Mouse (Mus musculus) WW6 (cell line): ENCODE data around the gene Rc3h1.
"Not testable (repeated sequence)": the region's sequence is repeated elsewhere in the genome, so short reads cannot be mapped to it uniquely, and the experiment has no call there.

Experiments used
- DNase-seq: peaks from one replicate; pipeline ENCODE4 v3.0.0-alpha.2; 2013; ENCODE audit warnings: low read depth, low spot score

Gene Rc3h1

DNA sequence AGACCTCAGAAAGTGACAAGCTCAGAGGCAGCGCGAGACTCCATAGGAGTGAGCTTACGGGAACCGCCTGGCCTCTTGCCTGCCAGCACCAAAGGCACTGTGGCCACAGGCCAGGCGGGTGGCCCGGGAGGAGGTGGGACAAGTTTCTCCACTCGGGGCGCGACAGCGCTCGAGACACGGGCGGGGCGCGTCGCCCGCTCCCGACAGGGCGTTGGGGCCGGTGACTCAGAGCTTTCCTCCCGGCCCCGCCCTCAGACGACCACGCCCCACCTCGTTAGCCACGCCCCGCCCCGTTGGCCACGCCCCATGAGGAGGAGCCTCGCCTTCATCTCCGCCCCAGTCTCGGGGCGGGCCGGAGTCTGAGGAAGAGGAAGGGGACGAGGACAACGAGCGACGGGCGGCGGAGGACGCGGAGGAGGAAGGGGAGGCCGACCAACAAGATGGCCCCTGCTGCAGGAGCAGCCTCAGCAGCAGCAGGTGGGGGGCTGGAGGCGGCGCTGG, at the start of gene Rc3h1:
TSS of gene Rc3h1 (plus strand) at position 362 of the 501 bp plus-strand sequence.
- peak; percentile 75 for DNase-seq

DNA sequence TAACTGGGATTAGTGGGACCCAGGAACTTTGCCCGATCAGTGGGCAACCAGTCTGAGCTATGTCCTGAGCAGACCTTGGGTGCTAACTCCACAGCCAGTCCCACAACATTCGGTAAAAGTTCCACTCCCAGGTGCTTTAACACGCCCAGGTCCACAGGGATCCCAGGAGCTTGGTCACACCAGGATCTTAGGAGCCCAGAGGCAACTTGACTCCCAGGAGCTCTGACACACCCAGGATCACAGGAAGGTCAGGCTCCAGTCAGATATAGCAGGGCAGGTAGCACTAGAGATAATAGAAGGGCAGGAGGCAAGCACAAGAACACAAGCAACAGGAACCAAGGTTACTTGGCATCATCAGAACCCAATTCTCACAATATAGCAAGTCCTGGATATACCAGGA, 48.1 kb upstream of the Rc3h1 start:
- DNase-seq, result no peak

DNA sequence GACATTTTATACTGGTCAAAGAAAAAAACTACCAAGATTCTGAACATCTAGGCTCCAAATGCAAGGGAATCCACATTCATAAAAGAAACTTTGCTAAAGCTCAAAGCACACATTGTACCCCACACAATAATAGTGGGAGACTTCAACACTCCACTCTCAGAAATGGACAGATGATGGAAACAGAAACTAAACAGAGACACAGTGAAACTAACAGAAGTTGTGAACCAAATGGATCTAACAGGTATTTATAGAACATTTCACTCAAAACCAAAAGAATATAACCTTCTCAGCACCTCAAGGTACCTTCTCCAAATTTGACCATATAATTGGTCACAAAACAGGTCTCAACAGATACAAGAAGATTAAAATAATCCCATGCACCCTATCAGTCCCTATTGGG, 46.3 kb upstream of the Rc3h1 start:
- not testable (repeated sequence) for DNase-seq

DNA sequence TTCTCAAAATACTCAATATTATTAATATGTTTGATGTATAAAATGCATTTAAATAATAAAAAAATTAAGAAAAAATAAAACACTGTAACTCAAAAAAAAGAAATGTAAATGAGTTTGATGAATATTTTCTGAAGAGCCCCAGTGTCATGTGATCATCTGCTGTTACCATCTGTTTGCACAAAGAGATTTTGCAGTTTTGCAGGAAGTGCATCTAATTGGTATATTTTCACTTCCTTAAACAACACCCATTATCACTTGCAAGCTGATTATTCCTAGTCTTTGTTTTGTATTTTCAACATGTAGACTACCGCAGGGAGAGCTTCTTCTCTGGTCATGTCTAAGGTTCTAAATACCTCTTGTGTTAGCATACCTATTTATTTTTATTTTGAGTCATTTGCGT, 45.1 kb upstream of the Rc3h1 start:
- DNase-seq, result no peak

DNA sequence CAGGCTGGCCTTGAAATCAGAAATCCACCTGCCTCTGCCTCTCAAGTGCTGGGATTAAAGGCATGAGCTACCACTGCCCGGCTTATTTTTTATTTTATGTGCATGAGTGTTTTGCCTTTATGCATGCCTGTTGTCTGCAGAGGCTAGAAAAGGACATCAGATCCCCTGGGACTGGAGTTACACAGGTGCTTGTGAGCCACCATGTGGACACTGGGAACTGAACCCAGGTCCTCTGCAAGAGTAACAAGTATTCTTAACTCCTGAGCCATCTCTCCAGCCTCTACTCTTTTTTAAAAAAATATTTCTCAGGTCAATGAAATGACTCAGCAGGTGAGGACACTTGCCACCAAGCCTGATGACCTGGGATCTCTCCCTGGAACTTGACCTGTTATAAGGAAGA, 44.6 kb upstream of the Rc3h1 start:
- DNase-seq, result no peak

DNA sequence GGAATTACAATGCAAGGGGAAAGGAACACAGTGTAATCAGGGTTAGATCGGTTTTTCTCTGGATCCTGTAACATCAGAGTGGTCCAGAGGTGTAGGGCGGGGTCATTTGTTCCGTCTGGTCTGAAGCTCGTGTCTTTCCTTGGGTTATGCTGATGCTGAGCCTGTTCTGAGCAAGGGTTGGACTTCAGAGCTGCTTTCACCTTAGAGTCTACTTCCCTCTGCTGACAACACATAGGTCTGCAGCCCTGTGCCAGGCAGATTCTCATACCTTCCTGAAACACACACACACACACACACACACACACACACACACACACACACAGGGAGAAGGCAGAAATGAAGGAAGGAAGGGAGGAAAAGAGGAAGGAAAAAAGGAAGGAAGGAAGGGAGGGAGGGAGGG, 43.2 kb upstream of the Rc3h1 start:
- DNase-seq, result no peak

DNA sequence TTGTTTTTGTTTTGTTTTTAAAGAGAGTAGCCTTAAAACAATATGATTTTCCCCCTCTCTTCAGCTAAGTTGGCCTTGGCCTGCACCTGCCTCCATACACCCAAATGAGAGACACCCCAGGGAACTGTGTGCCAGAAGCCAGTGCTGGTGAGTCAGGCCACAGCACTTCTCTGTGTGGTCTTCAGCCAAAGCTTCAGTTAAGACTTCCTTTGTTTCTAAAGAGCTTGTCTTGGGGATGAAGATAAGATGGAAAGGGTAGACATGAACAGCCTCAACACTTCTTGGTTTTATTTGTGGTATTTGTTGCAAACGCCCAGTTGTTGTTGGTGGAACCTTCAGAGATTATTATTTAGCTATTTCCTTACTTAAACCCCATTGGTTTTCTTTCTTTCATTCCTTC, 31.5 kb upstream of the Rc3h1 start:
- DNase-seq, result no peak

DNA sequence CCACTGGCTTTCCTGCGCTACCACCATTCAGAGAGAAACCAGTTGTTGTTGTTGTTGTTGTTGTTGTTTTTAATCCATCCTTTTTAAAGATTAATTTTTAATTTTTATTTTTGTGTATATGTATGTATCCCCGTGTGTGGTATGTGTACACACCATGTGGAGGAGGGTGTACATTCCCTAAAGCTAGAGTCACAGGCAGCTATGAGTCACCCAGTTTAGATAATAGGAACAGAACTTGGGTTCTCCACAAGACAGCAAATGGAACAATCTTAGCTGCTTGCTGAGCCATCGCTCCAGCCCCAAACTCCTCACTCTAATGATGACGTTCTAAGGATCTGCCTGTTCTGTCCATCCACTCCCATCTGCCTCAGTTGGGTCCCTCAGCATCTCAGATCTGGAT, 29.2 kb upstream of the Rc3h1 start:
- DNase-seq, result no peak

DNA sequence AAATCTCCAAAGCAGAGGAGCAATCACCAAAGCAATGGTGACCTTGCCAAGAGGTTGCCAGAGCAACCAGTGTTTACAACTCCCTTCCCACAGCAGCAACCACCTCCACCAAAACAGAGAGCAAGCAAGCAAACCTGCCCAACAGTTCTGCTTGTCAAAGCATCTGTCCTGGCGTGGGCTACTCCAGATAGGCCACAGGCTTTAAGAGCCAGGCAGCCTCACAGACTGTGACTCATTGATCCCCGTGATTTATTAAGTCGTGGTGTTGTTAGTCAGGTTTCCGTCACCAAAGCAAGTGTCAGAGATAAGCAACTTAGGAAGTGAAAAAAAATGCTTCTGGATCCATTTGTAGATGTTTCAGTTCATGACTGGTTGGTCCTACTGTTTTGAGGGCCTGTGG, 27.7 kb upstream of the Rc3h1 start:
- no peak for DNase-seq

DNA sequence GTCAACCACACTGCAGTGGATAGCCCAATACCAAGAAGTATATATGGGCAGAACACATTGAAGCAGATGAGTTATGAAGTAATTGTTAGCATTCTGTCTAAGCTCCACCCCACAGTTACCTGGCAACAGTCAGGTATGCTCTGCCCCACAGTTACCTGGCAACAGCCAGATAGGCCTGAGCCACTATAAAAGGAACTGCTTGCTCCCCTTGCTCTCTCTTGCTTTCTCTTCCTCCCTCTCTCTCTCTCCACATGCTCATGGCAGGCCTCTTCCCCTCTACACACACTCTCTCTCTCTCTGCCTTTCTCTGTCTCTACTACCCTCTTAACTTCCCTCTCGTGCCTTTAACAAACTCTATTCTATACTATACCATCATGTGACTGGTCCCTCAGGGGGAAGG, 24.8 kb upstream of the Rc3h1 start:
- DNase-seq, result not testable (repeated sequence)

DNA sequence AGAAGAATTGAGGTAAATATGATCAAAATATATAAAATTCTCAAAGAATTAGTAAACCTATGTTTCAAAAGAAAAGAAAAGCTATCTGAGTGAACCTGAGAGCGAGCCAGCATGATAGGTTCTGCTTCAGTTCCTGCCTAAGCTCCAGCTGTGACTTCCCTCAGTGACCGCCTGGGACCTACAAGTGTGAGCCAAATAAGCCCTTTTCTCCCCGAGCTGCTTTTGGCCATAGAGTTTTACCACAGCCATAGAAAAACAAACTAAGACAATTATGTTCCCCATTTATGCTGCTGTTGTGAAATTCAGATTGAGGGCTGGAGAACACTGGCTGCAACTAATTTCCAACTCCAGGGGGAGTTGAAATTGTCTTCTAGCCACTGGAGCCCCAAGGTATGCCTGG, 24.2 kb upstream of the Rc3h1 start:
- DNase-seq, result no peak

DNA sequence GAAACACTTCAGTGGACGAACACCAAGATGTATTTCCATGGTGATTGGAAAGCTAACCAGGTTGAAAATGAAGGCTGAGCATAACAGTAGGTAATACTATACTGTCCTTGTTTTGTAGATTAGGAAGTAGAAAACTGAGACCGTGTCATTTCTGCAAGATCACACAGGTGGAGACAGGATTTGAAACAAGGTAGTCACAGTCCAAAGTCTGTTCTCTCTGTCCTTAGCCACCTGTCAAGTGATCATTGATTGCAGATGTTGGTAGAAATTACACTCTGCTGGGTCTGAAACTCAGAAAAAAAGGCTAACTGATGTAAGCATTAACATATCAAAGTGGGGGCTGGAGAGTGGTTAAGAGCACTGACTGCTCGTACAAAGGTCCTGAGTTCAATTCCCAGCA, 21.9 kb upstream of the Rc3h1 start:
- no peak for DNase-seq

DNA sequence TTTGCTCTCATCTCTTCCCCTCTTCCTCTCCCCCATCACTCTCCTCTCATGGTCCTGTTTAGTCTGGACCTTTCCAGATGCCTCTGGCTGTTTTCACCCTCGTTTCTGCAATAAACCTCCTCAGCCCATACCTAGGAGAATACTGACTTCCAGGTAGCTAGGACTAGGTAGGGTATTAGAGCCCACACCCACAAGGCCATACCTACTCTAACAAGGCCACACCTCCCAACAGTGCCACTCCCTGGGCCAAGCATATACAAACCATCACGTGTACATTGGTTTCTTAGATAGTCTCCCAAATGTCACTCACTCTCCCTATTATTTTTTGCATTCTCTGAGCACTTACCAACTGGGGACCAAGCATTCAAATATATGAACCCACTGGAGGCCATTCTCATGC, 21.2 kb upstream of the Rc3h1 start:
- no peak for DNase-seq

DNA sequence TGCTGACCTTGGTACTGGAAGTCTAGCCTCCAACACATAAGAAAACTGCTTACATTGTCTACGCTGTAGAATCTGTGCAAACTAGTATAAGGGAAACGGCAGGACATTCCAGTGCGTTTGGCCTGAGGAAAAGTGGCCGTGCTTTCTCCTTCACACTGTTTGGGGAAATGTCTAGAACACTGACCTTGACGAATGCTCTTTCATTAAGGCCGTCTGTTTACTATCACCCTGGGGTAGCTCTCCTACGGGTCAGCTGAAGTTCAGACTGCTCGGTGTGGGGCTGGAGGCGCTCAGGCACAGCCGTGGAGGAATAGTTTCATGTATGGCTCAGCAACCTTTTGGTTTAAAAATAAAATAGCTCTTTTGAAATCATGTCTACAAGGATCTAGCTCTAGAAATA, 6.5 kb upstream of the Rc3h1 start:
- no peak for DNase-seq

DNA sequence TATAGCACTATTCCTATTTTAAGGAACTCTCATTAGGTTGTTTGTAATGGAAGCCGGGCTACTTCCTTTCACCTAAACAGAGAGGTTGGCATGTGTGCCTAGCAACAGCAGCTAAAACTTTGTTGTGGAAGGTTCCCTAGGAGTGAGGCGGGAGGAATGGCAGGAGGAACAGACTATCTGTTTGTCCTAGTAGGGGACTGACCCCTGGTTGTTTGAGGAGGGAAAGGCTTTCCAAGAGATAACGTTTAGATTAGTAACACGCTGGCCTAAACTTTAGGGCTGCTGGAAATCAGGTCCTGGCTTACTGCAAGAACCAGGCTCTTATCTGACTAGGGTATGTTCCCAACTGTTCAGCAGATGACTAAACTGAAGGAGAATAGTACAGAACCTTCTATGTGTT, 2.2 kb upstream of the Rc3h1 start:
- DNase-seq, result no peak

DNA sequence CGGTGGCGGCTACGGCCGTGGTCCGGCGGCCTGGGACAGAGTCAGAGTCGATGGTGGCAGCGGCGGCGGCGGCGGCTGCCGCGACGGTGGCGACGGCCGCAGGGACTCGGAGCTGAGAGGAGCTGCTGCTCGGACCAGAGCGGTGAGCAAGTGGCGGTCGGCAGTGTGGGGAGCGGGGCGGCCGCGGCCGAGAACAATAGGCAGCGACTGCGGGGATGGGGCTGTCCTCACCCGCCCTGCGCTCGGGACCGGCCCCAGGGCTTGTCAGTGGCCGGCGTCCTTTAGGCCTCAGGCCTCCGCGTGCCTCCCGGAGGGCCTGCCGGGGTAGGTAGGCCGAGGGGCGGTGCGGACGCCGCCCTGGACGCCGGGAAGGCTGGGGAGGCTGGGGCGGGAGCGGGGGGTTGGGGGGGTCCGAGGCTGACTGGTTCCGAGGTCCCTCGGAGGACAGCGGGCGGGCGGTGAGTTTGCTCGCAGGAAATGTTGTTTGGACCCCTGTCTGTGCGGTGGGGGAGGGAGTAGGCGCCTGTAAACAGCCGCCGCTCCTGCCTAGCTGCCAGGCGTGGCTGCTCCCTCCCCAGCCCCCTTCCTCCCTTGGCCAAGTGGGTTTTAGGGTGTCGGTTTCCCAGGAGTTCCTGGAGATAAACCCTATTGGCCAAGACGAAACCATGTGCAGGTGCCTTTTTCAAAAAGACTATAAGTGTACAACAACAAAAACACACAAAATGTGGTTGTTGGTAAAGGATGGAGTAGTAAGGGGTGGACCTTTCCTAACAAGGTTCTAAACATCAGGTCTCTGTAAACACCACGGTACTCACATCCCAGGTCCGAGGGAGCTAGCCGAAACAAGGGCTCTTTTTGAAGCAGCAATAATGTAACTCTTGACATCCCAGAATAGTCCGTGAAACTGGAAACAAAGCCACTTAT, 602 bp downstream of the Rc3h1 start:
- DNase-seq, result peak; percentile 18

DNA sequence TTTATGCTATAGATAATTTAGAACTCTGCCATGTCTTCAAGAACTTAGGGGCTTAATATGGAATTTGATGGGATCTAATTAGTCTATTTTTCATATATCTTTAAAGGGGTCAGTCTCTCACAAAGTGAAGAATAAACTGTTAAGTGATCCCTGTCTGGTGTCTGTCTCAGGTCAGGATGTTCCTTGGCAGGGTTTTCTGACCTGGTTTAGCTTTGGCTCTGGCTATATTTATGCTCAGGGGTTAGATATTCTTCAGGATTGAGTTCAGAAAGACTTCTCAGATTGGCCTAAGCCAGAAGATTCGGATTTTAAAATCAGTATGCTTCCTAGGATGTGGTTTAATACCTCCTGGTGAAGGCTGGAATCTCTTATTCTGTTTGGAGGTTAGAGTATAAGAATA, 4.0 kb downstream of the Rc3h1 start:
- DNase-seq, result no peak

DNA sequence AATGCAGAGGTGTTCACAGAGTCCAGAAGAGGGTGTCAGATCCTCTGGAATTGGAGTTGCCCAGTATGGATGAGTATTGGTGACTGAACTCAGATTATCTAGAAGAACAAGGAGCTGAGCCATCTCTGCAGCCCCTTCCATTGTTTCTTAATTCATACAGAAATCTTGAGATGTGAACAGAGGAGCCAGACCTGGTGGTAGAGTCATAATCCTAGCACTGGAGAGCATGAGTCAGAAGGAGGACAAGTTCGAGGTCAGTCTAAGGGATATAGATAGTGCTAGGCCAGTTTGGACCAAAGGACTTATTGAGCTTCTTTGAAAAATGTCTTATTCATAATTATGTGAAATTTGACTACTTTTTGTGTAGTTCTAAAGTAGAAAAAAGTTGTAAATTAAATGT, 4.6 kb downstream of the Rc3h1 start:
- no peak for DNase-seq

DNA sequence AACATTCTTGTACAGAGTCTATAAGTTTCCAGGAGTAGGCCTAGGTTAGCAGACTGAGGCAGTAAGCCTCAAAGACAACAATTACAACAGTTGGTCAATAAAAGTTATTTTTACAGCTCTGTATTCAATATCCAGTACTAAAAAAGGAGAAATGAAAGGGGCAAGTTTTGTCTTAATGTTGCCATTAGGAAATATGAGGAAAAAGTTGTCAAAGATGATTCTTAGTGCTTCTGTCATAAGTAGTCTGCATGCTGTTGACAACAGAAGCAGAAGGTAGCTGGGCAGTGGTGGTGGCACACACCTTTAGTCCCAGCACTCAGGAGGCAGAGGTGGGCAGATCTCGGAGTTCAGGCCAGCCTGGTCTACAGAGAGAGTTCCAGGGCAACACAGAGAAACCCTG, 13.2 kb downstream of the Rc3h1 start:
- no peak for DNase-seq

DNA sequence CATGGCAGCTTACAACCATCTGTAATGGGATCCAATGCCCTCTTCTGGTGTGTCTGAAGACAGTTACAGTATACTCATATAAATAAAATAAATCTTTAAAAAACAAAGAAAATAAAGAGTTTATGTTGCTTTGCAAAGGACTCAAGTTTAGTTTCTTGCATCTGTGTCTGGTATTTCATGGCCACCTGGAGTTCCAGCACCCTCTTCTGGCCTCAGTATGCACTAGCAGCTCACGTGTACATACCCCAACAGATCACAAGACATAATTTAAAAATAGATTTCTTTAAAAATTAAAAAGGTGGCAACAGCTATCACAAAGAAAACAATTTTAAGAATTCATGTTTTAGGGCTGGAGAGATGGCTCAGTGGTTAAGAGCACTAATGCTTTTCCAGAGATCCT, 15.7 kb downstream of the Rc3h1 start:
- no peak for DNase-seq

DNA sequence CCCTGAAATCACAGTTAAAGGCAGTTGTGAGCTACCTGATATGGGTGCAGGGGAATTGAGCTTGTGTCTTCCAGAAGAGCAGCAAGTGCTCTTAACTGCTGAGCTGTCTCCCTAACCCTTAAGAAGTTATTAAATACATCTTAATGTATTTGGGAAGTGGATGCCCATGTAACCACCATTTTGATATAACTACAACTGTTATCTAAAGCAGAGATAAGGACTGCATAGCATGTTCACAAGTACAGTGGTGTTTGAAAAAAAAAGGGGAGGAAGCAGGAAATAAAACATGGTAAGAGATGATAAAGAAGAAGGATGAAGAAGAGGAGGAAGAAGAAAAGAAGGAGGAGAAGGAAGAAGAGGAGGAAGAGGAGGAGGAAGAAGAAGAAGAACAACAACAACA, 25.1 kb downstream of the Rc3h1 start:
- no peak for DNase-seq

DNA sequence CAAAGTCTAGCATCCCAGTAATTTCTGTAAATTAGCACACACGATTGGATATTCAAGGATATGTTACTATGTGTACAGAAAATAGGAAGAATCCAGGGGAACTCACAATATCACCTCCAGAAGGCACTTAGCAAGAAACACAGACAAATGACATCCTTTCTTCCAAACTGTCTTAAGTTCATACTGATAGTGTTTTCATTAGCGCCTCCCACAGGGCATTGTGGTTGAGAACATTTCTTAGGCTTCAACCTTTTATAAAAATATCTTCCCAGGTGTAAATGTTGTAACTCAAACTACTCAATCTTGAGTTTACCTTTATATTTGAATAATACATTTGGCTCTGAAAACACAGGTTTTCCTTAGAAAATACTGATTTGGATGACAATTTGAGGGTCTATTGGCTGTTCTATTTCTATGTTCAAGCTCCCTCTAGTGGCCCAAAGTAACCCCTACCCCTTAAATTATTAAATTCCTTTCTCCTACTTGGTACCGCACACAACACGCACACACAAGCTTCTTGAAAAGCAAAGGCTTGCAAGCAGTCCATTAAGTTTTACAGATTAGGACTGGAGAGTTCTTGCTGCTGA, 27.8 kb downstream of the Rc3h1 start:
- no peak for DNase-seq

DNA sequence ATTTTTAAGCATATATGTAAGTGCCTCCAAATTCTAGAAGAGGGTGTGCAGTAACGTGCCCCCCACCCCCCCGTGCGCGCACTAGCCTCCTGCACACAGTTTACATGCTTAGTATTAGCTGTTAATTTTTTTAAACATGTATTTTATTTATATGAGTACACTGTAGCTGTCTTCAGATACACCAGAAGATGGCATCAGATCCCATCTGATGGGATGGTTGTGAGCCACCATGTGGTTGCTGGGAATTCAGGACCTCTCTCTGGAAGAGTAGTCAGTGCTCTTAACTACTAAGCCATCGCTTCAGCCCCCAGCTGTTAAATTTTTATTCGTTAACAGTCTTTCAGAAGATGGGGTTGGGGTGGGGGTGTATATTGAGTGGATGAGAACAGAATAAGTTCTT, 29.3 kb downstream of the Rc3h1 start:
- no peak for DNase-seq
